Mouse (Mus musculus) heart, embryonic 16.5 days (tissue): ENCODE measurements around the gene Ahsg. TPM values are rescaled to one million over a fixed set of nuclear protein-coding genes. Genes with fewer than 3 reads are reported as not detected.

Experiments
- ATAC-seq: fragments of 200-750 bp; cut with Nextera tagmentation; replicated peaks from 2 replicates; pipeline ENCODE4 v1.8.0; 2017; ENCODE audit warnings: moderate number of reproducible peaks; ENCODE audit not compliant: insufficient read depth, low FRiP score; ENCODE audit errors: extremely low read depth
- H3K27ac ChIP-seq: fragments of 300-500 bp; sonication (generic); 2 replicates; pipeline ENCODE4 v1.5.1; 2014; ENCODE audit warnings: mild to moderate bottlenecking, low read length, control low read depth, moderate library complexity
- H3K27me3 ChIP-seq: fragments of 300-500 bp; sonication (generic); 2 replicates; pipeline ENCODE4 v1.6.1; 2014; ENCODE audit warnings: low read length, mixed read lengths; ENCODE audit not compliant: control insufficient read depth, insufficient read depth
- H3K36me3 ChIP-seq: fragments of 300-500 bp; sonication (generic); 2 replicates; pipeline ENCODE4 v1.6.1; 2014; ENCODE audit not compliant: control insufficient read depth, insufficient read depth
- H3K4me1 ChIP-seq: fragments of 300-500 bp; sonication (generic); 2 replicates; pipeline ENCODE4 v1.6.1; 2014; ENCODE audit warnings: low read length, mixed read lengths; ENCODE audit not compliant: control insufficient read depth, insufficient read depth
- H3K4me2 ChIP-seq: fragments of 300-500 bp; sonication (generic); 2 replicates; pipeline ENCODE4 v1.6.1; 2014; ENCODE audit warnings: low read depth, mild to moderate bottlenecking, control low read depth, low read length
- H3K4me3 ChIP-seq: fragments of 300-500 bp; sonication (generic); 2 replicates; pipeline ENCODE4 v1.5.1; 2014; ENCODE audit warnings: mild to moderate bottlenecking, control low read depth, low read length
- H3K9ac ChIP-seq: fragments of 300-500 bp; sonication (generic); 2 replicates; pipeline ENCODE4 v1.6.1; 2014; ENCODE audit warnings: low read length, control low read depth
- H3K9me3 ChIP-seq: fragments of 300-500 bp; sonication (generic); replicated peaks from 2 replicates; pipeline ENCODE4 v1.6.1; 2016; ENCODE audit warnings: low read length; ENCODE audit not compliant: control insufficient read depth
- WGBS: fragments of 180-500 bp; shearing (Covaris S2); extraction: QIAGEN DNeasy Blood & Tissue Kit; methylation state at CpG from one replicate; pipeline ENCODE4 v1.1.7; 2014; 5-methylcytosine and 5-hydroxymethylcytosine counted together
- polyA plus RNA-seq: library from polyadenylated mRNA; unstranded; fragments of >200 nt; fragmentation: Nextera tagmentation; extraction: Ambion mirVana; gene quantifications from 2 replicates; pipeline ENCODE4 v1.2.1, GENCODE M21; 2015

Ahsg gene
- polyA plus RNA-seq, 1 experiment from 2014 or later, result 13.0 TPM

DNA sequence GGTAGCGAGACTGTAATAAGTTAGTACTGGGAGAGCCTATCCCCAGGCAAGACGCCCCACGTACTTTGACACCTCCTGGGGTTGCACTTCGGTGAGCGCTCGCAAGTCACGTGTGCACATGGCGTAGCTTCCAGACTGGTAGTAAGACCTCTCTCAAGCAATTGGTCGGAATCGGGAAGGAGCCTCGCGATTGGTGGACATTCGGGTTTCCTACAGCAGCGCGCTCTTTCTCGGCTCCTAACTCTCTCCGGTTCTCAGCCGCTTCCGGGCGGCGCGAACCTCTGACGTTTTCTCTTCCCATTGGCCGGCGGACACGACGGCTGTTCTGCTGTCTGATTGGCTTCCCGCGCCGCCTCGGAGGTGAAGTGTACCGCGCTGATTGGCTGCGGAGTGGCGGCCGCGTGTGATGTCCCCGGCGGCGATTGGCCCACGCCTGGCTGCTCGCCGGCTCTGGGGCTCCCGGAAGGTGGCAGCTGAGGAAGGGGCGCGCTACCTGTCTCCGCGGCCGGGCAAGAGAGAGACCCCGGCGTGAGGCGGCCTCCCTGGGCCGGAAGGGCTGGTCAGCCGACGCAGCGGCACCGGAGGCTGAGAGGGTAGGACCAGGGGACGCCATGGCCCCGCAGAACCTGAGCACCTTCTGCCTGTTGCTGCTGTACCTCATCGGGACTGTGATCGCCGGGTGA is 33.5 kb upstream of the Ahsg start, which contains the start of the genes Tbccd1 and Dnajb11:
TSS of gene Tbccd1 (minus strand) at position 239 of the 683 bp plus-strand sequence.
TSS of gene Dnajb11 (plus strand) at position 415 of the 683 bp plus-strand sequence.
- Histone ChIP-seq H3K36me3 (peaks cover 3% of the 10 kb centered on the region), H3K4me1 (peaks cover 11% of the 10 kb centered on the region), H3K9me3 (no peaks in the 10 kb centered on the region), H3K27me3 (no peaks in the 10 kb centered on the region), H3K4me2 (peak within 1 kb of the TSS; percentile 92), H3K9ac (peak within 1 kb of the TSS; percentile 86), H3K27ac (peak within 1 kb of the TSS; percentile 88), H3K4me3 (peak within 1 kb of the TSS; percentile 72)
- under 1% methylated on average over 62 of the region's 62 CpGs for WGBS
- peak; percentile 99 for ATAC-seq

- H3K4me2 ChIP-seq, result no peak overlapping the region
- H3K27ac ChIP-seq, result no peak overlapping the region
- no peak overlapping the region for H3K4me3 ChIP-seq
- 88% methylated on average over 8 of the region's 8 CpGs for WGBS
- H3K9me3 ChIP-seq, result no peaks in the 10 kb centered on the region
- no peak overlapping the region for H3K9ac ChIP-seq
- peaks cover 51% of the 10 kb centered on the region for H3K36me3 ChIP-seq
- H3K4me1 ChIP-seq, result no peaks in the 10 kb centered on the region
- no peaks in the 10 kb centered on the region for H3K27me3 ChIP-seq
- no peak for ATAC-seq
These were observed 18.7 kb upstream of the Ahsg start for GRCm38 (mm10) chr16:22872397-22872796.

- Histone ChIP-seq H3K36me3 (peaks cover 43% of the 10 kb centered on the region), H3K4me3 (no peak overlapping the region), H3K9ac (no peak overlapping the region), H3K27me3 (no peaks in the 10 kb centered on the region), H3K4me2 (no peak overlapping the region), H3K9me3 (no peaks in the 10 kb centered on the region), H3K4me1 (no peaks in the 10 kb centered on the region), H3K27ac (no peak overlapping the region)
- 52% methylated on average over 4 of the region's 4 CpGs for WGBS
- ATAC-seq, result no peak
These were observed 17.7 kb upstream of the Ahsg start for GRCm38 (mm10) chr16:22873369-22873768.

- Histone ChIP-seq H3K9me3 (no peaks in the 10 kb centered on the region), H3K9ac (no peak overlapping the region), H3K4me1 (no peaks in the 10 kb centered on the region), H3K4me3 (no peak overlapping the region), H3K4me2 (no peak overlapping the region), H3K36me3 (peaks cover 19% of the 10 kb centered on the region), H3K27me3 (0 out of 2 replicates have a peak, but pooled peaks cover 2% of the 10 kb centered on the region), H3K27ac (no peak overlapping the region)
- ATAC-seq, result no peak
- WGBS, result 39% methylated on average over 9 of the region's 9 CpGs
These were observed 14.6 kb upstream of the Ahsg start for GRCm38 (mm10) chr16:22876218-22877043.

DNA sequence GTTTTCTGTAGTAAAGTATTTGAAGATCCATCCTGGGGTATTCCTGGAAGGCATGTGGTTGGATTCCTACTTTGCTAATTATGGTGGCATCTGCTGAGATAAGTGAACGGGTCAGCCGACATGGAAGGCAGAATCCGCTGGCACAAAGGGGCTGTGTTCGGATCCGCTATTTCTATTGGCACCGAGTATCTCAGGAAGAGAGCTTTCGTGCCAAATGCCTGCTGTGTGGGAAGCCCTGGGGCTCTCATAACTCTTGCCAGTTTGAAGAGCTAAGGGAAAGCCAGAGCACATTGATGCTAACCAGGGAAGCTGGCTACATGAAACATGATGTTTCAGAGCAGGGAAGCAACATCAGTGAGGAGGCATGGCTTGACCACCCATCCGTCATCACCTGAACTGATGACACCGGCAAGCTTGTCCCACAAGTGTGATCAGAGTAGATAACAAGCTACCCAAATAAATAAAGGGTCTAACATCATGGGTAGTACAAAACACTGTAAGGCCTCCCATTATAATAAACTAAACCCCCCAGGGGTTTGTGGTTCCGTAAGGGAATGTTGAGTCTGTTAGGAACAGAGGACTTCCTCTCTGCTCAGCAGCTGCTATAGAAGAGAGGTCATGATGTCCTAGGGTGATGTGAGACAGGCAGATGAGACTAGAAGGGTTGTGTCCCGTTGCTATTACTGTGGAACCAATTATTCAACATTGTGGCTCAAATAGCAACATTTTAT is 13.3 kb upstream of the Ahsg start:
- no peak overlapping the region for H3K4me3 ChIP-seq
- no peak overlapping the region for H3K27ac ChIP-seq
- H3K27me3 ChIP-seq, result 0 out of 2 replicates have a peak, but pooled peaks cover 2% of the 10 kb centered on the region
- 62% methylated on average over 11 of the region's 11 CpGs for WGBS
- H3K36me3 ChIP-seq, result peaks cover 6% of the 10 kb centered on the region
- H3K9ac ChIP-seq, result no peak overlapping the region
- H3K4me2 ChIP-seq, result no peak overlapping the region
- H3K9me3 ChIP-seq, result no peaks in the 10 kb centered on the region
- H3K4me1 ChIP-seq, result no peaks in the 10 kb centered on the region
- ATAC-seq, result no peak

- 0 out of 2 replicates have a peak, but pooled peaks cover 2% of the 10 kb centered on the region for H3K27me3 ChIP-seq
- no peak overlapping the region for H3K27ac ChIP-seq
- H3K4me2 ChIP-seq, result no peak overlapping the region
- no peaks in the 10 kb centered on the region for H3K4me1 ChIP-seq
- H3K9me3 ChIP-seq, result no peaks in the 10 kb centered on the region
- WGBS, result 65% methylated on average over 7 of the region's 7 CpGs
- no peaks in the 10 kb centered on the region for H3K36me3 ChIP-seq
- H3K9ac ChIP-seq, result no peak overlapping the region
- no peak for ATAC-seq
- no peak overlapping the region for H3K4me3 ChIP-seq
These were observed 12.4 kb upstream of the Ahsg start for GRCm38 (mm10) chr16:22878716-22879115.

GRCm38 (mm10) chr16:22879945-22880595 is 11.0 kb upstream of the Ahsg start:
- Histone ChIP-seq H3K4me3 (no peak overlapping the region), H3K9ac (no peak overlapping the region), H3K27ac (no peak overlapping the region), H3K9me3 (no peaks in the 10 kb centered on the region), H3K4me2 (no peak overlapping the region), H3K36me3 (no peaks in the 10 kb centered on the region), H3K4me1 (no peaks in the 10 kb centered on the region), H3K27me3 (0 out of 2 replicates have a peak, but pooled peaks cover 2% of the 10 kb centered on the region)
- ATAC-seq, result no peak
- WGBS, result 37% methylated on average over 7 of the region's 7 CpGs

DNA sequence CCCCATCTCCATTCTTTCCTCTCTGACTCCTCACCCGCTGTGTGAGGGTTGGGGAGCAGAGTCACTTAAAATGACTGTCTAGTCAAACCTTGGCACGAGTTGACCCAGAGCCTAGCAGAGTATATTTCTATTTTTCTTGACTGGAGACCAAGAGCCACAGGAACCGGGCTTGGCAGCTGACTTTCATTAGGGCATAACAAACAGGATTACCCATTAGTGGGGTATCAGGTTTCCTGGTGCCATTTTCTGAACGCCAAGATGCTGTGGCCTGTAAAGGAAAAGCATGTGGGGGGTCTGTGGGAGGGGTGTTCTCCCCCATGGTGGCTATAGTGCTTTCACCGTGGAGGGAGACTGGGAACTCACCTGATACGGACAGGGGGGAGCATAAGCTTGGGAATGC is 10.2 kb upstream of the Ahsg start:
- Histone ChIP-seq H3K4me3 (no peak overlapping the region), H3K4me1 (no peaks in the 10 kb centered on the region), H3K27me3 (0 out of 2 replicates have a peak, but pooled peaks cover 2% of the 10 kb centered on the region), H3K4me2 (no peak overlapping the region), H3K27ac (no peak overlapping the region), H3K9me3 (no peaks in the 10 kb centered on the region), H3K9ac (no peak overlapping the region), H3K36me3 (no peaks in the 10 kb centered on the region)
- 35% methylated on average over 6 of the region's 6 CpGs for WGBS
- 0 out of 2 replicates have a peak, but pooled peaks have one; percentile 5 for ATAC-seq
